Mouse (Mus musculus) lung, adult 2 months (tissue): ENCODE data around the gene Icmt. TPM values are rescaled to one million over a fixed set of nuclear protein-coding genes. Genes with fewer than 3 reads are reported as not detected.

Experiments used
- DNase-seq: peaks from one replicate; pipeline ENCODE4 v3.0.0; 2022
- H3K4me1 ChIP-seq: fragments of 200-500 bp; 2 replicates; pipeline ENCODE4 v1.6.1; 2011; ENCODE audit warnings: low read length; ENCODE audit not compliant: control insufficient read depth, insufficient read depth
- H3K4me3 ChIP-seq: fragments of 200-500 bp; replicated peaks from 2 replicates; pipeline ENCODE3; 2011; ENCODE audit warnings: low read depth, mild to moderate bottlenecking, control low read depth, low read length; ENCODE audit errors: extremely low read depth
- CTCF ChIP-seq: fragments of 200-500 bp; IDR thresholded peaks from 2 replicates; pipeline ENCODE4 v1.5.1; 2011; ENCODE audit warnings: mild to moderate bottlenecking, low read length, control low read depth; ENCODE audit not compliant: insufficient read depth
- POLR2A ChIP-seq: fragments of 200-500 bp; IDR thresholded peaks from 2 replicates; pipeline ENCODE4 v1.6.1; 2011; ENCODE audit warnings: low read depth, mild to moderate bottlenecking, control low read depth, low read length, borderline replicate concordance; ENCODE audit errors: extremely low read depth
- WGBS: fragments of 180-500 bp; shearing (Covaris S2); methylation state at CpG from one replicate; pipeline ENCODE4 v1.1.7; 2018; 5-methylcytosine and 5-hydroxymethylcytosine counted together
- polyA plus RNA-seq: library from polyadenylated mRNA; depleted of rRNA; stranded (reverse); fragments of >200 nt; gene quantifications from 2 replicates; pipeline ENCODE4 v1.2.3, GENCODE M21; 2012

Icmt gene
- polyA plus RNA-seq, 1 experiment: 36.4 TPM

GRCm38 (mm10) chr4:152312186-152312585 is 15.2 kb downstream of the Icmt start:
- 7% methylated on average over 14 of the region's 14 CpGs for WGBS

DNA sequence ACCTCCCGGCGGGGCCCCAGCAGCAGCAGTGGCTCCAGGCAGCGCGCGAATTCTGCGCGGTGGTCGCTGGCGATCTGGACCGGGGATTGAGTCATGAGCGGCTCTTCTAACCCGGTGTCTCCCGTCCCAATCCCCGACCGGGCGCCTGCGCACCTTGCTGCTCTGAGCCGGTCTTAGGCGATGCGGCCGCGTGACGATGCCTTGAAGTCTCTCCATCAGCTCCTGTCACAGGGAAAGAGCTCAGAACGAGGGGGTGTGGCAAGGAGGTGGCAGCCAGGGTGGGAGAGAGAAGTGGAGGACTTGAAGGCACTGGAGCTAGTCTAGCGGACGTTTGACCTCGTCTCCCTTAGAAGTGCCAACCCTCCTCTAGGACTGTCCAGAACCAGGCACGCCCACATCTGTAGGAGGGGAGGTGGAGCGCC is 16.2 kb downstream of the Icmt start:
- WGBS: 1% methylated on average over 29 of the region's 29 CpGs
- peak; percentile 19 for DNase-seq
- H3K4me1 ChIP-seq: no peaks in the 10 kb centered on the region; the same call in 1 of the 2 replicates

More at GRCm38 (mm10) chr4:152312186-152312585, 15.2 kb downstream of the Icmt start:
- Histone ChIP-seq H3K4me3 (no peak overlapping the region), H3K4me1 (no peaks in the 10 kb centered on the region; the same call in 1 of the 2 replicates)
- no peak for TF ChIP-seq CTCF
- no peak for TF ChIP-seq POLR2A
- no peak for DNase-seq

GRCm38 (mm10) chr4:152313934-152314333 is 16.9 kb downstream of the Icmt start:
- peaks cover 2% of the 10 kb centered on the region; the same call in 1 of the 2 replicates for H3K4me1 ChIP-seq
- DNase-seq: no peak
- no peak overlapping the region for H3K4me3 ChIP-seq
- TF ChIP-seq POLR2A (no peak), CTCF (no peak)

More for the DNA sequence above, 16.2 kb downstream of the Icmt start:
- H3K4me3 ChIP-seq: peak overlapping the region; percentile 23
- TF ChIP-seq POLR2A (no peak), CTCF (no peak)

DNA sequence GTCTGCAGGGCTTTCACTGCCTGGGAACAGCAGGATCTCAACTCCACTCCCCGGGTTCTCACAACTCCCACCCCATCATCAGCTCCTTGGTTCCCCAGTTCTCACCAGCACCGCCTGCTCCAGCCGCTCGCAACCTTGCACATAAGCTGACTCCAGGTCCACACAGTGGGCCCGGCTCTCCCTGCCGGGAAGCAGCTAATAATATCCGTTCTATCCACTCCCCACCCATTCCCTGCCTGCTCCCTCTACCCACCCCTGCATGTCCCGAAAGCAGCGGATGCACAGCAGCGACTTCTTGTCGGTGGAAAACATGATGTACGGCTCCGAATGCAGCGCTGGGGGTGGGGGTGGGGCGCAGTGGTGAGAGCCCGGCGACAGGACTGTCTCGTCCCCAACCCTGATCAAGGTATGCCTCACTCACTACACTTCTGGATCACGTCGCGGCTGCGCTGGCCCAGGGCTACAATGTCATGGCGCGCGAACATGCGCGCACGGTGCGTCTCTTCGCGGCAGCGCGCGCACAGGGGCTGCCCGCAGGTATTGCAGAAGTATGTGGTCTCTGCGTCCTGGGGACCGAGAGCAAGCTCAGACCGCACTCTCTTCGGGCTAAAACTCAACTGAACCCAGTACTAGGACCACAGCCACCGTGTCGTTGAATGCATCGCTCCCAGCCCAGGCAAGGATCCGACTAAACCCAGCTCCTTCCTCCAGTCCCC is 18.6 kb downstream of the Icmt start:
- no peak overlapping the region for H3K4me3 ChIP-seq
- no peak for DNase-seq
- peaks cover 2% of the 10 kb centered on the region; the same call in 1 of the 2 replicates for H3K4me1 ChIP-seq
- no peak for TF ChIP-seq POLR2A
- no peak for TF ChIP-seq CTCF
- WGBS: 2% methylated on average over 43 of the region's 43 CpGs

DNA sequence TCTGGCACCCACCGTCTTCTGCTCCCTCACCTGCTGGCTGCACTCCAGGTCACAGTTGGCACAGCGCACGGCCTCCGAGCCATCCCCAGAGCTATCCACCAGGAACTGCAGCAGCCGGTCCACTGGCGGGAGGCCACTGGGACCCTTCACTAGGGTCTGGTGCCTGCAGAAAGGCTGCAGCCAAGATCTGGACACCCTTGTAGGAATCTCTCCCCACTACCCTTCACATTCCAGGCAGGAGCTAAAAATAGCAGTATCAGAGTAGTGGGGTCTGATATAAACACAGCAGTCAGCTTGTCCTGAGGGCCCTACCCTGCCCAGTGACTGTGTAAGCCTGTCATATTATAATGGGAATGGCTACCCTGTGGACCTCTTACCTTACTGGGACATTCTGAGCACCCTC is 20.6 kb downstream of the Icmt start:
- H3K4me1 ChIP-seq: peaks cover 2% of the 10 kb centered on the region; the same call in 1 of the 2 replicates
- no peak overlapping the region for H3K4me3 ChIP-seq
- DNase-seq: no peak
- 64% methylated on average over 6 of the region's 6 CpGs for WGBS
- TF ChIP-seq POLR2A (no peak), CTCF (no peak)

DNA sequence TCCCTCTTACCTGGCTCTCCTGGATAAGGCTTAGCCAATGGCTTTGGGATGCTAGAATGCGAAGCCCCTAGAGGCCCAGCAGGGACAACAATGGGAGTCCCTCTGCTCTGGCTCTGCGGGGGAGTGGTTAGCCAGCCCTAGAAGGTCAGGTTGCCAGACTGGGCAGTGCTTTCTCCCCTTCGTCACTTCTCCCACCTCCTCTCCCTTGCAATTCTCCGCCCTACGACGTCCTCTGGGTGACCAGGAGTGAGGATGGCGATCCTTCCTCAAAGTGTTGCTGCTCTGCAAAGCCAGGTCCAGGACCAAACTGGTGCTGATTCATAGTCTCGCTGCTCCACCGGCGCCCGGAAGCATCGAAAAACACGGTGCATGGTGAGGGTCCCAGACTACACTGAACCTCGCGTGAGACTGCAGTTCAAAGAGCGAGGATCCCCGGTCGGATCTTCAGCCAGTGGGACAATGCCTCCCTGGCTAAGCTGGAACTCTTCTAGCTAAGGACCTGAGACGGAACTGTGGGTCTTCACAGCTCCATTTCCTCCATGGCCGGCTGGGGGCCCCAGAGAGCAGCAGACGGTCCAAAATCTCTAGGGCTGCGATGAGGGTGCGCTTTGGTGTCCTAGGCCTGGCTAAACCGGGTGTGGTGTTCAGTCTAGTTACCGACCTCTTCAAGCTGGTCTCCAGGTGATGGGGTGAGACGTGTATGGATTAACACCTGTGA is 21.6 kb downstream of the Icmt start, which contains the start of gene Rnf207:
TSS of gene Rnf207 (minus strand) at position 477 of the 718 bp plus-strand sequence.
- WGBS: 5% methylated on average over 26 of the region's 26 CpGs
- peak; percentile 47 for DNase-seq
- peak; percentile 43 for TF ChIP-seq CTCF
- TF ChIP-seq POLR2A: no peak
- peak within 1 kb of the TSS; percentile 1 for H3K4me3 ChIP-seq
- H3K4me1 ChIP-seq: peaks cover 2% of the 10 kb centered on the region; the same call in 1 of the 2 replicates

DNA sequence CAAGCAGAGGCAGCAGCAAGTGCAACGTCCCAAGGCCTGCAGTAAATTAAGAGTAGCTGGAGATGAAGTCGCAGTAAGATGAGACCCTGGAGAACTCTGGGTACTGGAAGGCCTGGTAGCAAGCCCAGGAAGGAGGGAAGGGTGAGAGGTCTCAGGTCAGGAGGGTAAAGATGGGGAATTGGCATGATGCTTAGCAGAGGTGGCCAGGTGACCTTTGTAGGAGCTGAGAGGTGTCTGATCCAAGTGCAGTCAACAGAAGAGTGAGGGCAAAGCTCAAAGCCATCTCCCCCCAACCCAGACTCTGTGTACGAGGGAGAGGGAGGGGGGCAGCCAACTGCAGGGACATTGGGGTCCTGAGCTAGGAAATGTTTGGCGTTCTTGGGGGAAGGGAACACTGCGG is 24.4 kb downstream of the Icmt start:
- 52% methylated on average over 5 of the region's 5 CpGs for WGBS
- DNase-seq: no peak
- TF ChIP-seq POLR2A: no peak
- no peak for TF ChIP-seq CTCF
- no peak overlapping the region for H3K4me3 ChIP-seq
- peaks cover 3% of the 10 kb centered on the region for H3K4me1 ChIP-seq

- 44% methylated on average over 16 of the region's 16 CpGs for WGBS
- no peak for DNase-seq
- Histone ChIP-seq H3K4me1 (peaks cover 8% of the 10 kb centered on the region), H3K4me3 (peak overlapping the region; percentile 61)
- no peak for TF ChIP-seq CTCF
These were observed 27.9 kb downstream of the Icmt start for GRCm38 (mm10) chr4:152324641-152325562.

DNA sequence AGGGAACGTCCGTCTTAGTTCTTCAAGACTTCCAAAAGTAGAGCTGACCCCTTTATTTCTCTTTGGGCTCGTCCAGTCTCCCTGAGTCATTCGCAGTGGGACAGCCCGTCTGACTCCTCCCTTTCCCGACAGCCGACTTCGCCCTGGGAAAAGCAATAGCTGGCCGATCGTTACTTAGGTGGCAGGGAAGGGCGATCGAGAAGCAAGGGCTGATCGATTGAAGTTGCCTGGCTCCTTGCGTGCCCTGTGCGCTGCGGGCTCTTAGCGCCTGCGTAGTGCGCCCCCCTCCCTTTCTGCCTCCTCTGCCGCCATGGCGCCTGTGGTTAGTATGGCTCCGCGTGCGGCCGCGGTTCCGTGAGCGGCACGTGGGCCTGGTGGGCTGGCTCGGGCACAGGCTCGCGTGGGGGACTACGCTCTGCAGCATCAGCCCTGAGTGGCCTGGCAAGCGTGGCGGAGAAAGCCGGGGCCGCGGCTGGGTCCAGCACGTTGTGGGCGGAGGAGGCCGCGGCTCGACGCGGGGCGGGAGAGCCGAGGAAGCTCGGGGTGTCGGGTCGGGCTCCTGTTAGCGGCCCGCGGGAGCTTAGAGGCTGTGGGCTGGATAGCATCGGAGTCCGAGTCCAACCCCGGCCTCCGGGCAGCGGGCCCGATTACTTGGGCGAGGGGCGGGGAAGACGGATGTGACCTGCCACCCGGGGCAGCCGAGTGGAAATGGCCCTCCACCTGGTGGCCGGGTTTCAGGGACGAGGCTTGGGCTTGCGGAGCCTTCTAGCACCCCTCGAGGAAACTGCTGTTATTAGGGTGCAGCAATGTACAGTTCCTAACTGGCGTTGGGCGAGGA is 28.8 kb downstream of the Icmt start, which contains the start of gene Rpl22:
TSS of gene Rpl22 (plus strand) at position 169 of the 838 bp plus-strand sequence.
- peak within 1 kb of the TSS; percentile 85 for H3K4me3 ChIP-seq
- H3K4me1 ChIP-seq: peaks cover 8% of the 10 kb centered on the region
- WGBS: under 1% methylated on average over 70 of the region's 70 CpGs
- peak; percentile 86 for DNase-seq
- TF ChIP-seq POLR2A: peak; percentile 78; the same call in 1 of the 2 replicates
- TF ChIP-seq CTCF: no peak
